Mouse (Mus musculus) ES-E14 (cell line): ENCODE measurements at regions not wholly inside any gene's neighbourhood (a gene's known extent, or its start where the extent isn't known, plus 50 kb on each side); places are given as distances from the start of the nearest gene placed in this dataset.

Experiments
- DNase-seq: peaks from one replicate; pipeline ENCODE4 v3.0.0-alpha.2; 2013; ENCODE audit warnings: low read depth, low spot score
- H3K27ac ChIP-seq: 2 replicates; pipeline ENCODE4 v1.5.1; 2012; ENCODE audit warnings: low read depth, mild to moderate bottlenecking, low read length, moderate library complexity, mixed read lengths; ENCODE audit not compliant: poor library complexity, insufficient read depth, severe bottlenecking
- H3K36me3 ChIP-seq: 2 replicates; pipeline ENCODE4 v1.6.1; 2012; ENCODE audit warnings: mild to moderate bottlenecking, low read length, moderate library complexity, mixed read lengths; ENCODE audit not compliant: control insufficient read depth, poor library complexity, insufficient read depth, severe bottlenecking
- H3K4me1 ChIP-seq, 2 experiments: fragments of 150-350 bp in 1 of 2; sonication (generic) in 1 of 2; 2 replicates each; pipeline ENCODE4 v1.6.1; 2012; ENCODE audit warnings: low read length in 2 of 2, mild to moderate bottlenecking in 1 of 2, mixed read lengths in 1 of 2; ENCODE audit not compliant: control insufficient read depth in 2 of 2, insufficient read depth in 2 of 2, poor library complexity in 1 of 2
- H3K4me3 ChIP-seq, 2 experiments: fragments of 150-350 bp in 1 of 2; sonication (generic) in 1 of 2; 2 replicates each; pipeline ENCODE4 v1.5.1; 2012; ENCODE audit warnings: low read length in 2 of 2, low read depth in 1 of 2, mild to moderate bottlenecking in 1 of 2, mixed read lengths in 1 of 2; ENCODE audit not compliant: insufficient read depth in 1 of 2, poor library complexity in 1 of 2, severe bottlenecking in 1 of 2
- H3K9ac ChIP-seq: 2 replicates; pipeline ENCODE4 v1.6.1; 2012; ENCODE audit warnings: low read depth, mild to moderate bottlenecking, low read length, mixed read lengths; ENCODE audit not compliant: poor library complexity, insufficient read depth, severe bottlenecking
- H3K9me3 ChIP-seq: fragments of 150-350 bp; sonication (generic); 2 replicates; pipeline ENCODE4 v1.6.1; 2012; ENCODE audit warnings: low read depth, mild to moderate bottlenecking, low read length; ENCODE audit not compliant: control insufficient read depth, insufficient read depth
- CHD2 ChIP-seq: IDR thresholded peaks from 2 replicates; pipeline ENCODE4 v1.6.1; 2014; ENCODE audit warnings: mild to moderate bottlenecking, low read depth, low read length, inconsistent platforms
- HCFC1 ChIP-seq: IDR thresholded peaks from 2 replicates; pipeline ENCODE4 v1.6.1; 2012; ENCODE audit warnings: low read length, inconsistent platforms, borderline replicate concordance; ENCODE audit not compliant: insufficient read depth
- MAFK ChIP-seq: IDR thresholded peaks from 2 replicates; pipeline ENCODE4 v1.6.1; 2014; ENCODE audit warnings: mild to moderate bottlenecking, low read depth, low read length, inconsistent platforms; ENCODE audit not compliant: insufficient read depth
- ZC3H11A ChIP-seq: IDR thresholded peaks from 2 replicates; pipeline ENCODE4 v1.6.1; 2012; ENCODE audit warnings: low read depth, mild to moderate bottlenecking, inconsistent platforms, low read length, borderline replicate concordance
- ZNF384 ChIP-seq: IDR thresholded peaks from 2 replicates; pipeline ENCODE4 v1.6.1; 2012; ENCODE audit warnings: low read depth, low read length, inconsistent platforms
- in situ Hi-C, 2 experiments: fragments of 600-800 bp; cut with MboI; formaldehyde crosslinking; loops; one replicate each; pipeline ENCODE4 v1.15.1; 2025; ENCODE audit warnings: low sequenced_read_pairs in 2 of 2, inconsistent platforms in 1 of 2; ENCODE audit not compliant: unreplicated experiment in 2 of 2

DNA sequence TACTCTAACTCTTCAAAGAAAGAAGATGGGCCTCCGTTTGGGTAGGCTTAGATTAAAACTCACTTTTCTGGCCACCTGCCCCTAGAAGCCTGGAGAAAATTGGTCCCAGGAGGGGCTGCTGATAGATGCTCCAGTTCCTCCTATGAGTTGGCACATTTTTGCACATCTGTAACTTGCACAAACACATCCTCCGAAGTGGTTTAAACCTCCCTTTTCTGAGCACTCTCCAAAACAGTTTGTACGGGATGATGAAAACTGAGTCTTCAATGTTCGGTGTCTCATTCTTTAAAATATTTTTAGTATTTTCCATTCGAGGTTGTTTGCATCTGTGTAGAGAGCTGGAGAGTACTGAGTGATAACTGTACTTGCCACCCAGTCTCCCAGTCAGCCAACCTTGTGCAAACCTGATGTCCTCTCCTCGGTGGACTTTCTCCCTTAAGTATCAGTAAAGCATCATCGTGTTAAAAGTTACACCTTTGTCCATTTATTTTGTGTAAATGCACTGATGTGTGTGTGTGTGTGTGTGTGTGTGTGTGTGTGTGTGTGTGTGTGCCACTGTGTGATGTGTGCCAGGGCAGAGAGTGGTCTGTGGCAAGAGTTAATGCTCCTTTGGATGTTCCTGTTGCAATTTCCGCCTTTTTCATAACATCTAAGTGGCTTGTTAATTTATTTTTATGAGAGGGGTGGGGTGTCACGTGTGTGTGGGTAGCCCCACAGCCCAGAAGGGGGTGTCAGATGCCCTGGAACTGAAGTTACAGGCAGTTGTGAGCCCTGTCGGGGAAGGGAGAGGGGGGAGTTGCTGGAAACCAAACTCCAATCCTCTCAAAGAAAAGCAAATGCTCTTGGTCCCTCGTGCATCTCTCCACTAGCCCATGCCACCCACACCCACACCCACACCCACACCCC is 51.8 kb upstream of the Hnrnpa3 start:
- TF ChIP-seq HCFC1: no peak
- no peak overlapping the region for H3K9ac ChIP-seq
- H3K4me3 ChIP-seq: no peak overlapping the region
- peaks cover 0 to 2% of the 10 kb centered on the region in 2 experiments; a peak in 1 of 4 replicates for H3K4me1 ChIP-seq
- no peak overlapping the region for H3K27ac ChIP-seq
- no peaks in the 10 kb centered on the region for H3K9me3 ChIP-seq
- in situ Hi-C loops: loop anchor here (10.0 to 25.0 kb wide), 3 partner anchors 178 to 455 kb away; no protein-coding TSS in a partner anchor
- DNase-seq: no peak
- no peaks in the 10 kb centered on the region for H3K36me3 ChIP-seq

DNA sequence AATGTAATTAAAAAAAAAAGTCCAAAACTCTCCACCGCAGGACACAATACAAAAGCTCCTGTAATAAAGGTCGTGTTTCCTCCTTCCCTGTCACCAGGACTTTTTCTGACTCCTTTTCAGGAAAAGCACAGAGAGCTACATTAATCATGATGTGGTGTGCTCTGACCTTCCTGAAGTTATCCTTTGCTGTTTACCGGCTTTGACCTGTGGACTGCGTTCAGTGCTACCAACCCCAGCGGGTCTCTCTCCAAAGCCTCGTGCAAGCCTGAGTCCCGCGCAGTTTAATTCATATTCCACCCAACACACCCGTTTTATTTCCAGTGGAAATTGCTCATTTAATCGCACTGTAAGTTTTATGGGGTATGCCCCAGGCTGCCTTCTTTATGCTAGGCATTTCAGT is 51.1 kb upstream of the Hnrnpa3 start:
- DNase-seq: no peak
- no peak overlapping the region for H3K9ac ChIP-seq
- no peak for TF ChIP-seq HCFC1
- no peak for TF ChIP-seq ZNF384
- no peak for TF ChIP-seq ZC3H11A
- TF ChIP-seq CHD2: no peak
- no peak for TF ChIP-seq MAFK
- H3K9me3 ChIP-seq: no peaks in the 10 kb centered on the region
- H3K36me3 ChIP-seq: no peaks in the 10 kb centered on the region
- H3K4me1 ChIP-seq: peaks cover 0 to 6% of the 10 kb centered on the region in 2 experiments; a peak in 3 of 4 replicates
- no peak overlapping the region; a peak in 1 of 4 replicates for H3K4me3 ChIP-seq
- in situ Hi-C loops: loop anchor here (10.0 to 25.0 kb wide), 3 partner anchors 177 to 454 kb away; no protein-coding TSS in a partner anchor
- H3K27ac ChIP-seq: no peak overlapping the region

DNA sequence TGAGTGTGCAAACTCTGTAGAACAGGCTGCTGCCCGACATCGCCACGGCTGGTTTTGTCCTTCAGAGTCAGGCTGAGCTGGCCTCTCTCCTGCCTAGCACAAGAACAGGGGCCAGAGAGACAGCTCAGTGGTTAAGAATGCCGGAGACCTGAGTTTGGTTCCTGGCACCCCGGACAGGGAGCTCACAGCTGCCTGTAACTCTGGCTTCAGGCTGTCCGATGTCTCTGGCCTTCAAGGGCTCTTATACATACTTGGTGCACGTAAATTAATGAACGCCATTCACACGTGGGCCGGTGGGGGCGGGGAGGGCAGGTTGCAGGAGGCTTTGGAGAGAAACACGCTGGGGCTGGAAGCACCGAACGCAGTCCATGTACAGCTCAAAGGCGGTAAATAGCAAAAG is 50.6 kb upstream of the Hnrnpa3 start:
- peak overlapping the region in 1 of 2 experiments; percentile 22; a peak in 1 of 4 replicates for H3K4me3 ChIP-seq
- no peak for DNase-seq
- no peak overlapping the region for H3K27ac ChIP-seq
- TF ChIP-seq MAFK (no peak), ZC3H11A (no peak), CHD2 (no peak), HCFC1 (no peak), ZNF384 (no peak)
- in situ Hi-C loops: loop anchor here (10.0 to 25.0 kb wide), 3 partner anchors 176 to 454 kb away; no protein-coding TSS in a partner anchor
- H3K4me1 ChIP-seq: peaks cover 2 to 6% of the 10 kb centered on the region in 2 experiments
- no peak overlapping the region for H3K9ac ChIP-seq
- H3K36me3 ChIP-seq: no peaks in the 10 kb centered on the region
- no peaks in the 10 kb centered on the region for H3K9me3 ChIP-seq

DNA sequence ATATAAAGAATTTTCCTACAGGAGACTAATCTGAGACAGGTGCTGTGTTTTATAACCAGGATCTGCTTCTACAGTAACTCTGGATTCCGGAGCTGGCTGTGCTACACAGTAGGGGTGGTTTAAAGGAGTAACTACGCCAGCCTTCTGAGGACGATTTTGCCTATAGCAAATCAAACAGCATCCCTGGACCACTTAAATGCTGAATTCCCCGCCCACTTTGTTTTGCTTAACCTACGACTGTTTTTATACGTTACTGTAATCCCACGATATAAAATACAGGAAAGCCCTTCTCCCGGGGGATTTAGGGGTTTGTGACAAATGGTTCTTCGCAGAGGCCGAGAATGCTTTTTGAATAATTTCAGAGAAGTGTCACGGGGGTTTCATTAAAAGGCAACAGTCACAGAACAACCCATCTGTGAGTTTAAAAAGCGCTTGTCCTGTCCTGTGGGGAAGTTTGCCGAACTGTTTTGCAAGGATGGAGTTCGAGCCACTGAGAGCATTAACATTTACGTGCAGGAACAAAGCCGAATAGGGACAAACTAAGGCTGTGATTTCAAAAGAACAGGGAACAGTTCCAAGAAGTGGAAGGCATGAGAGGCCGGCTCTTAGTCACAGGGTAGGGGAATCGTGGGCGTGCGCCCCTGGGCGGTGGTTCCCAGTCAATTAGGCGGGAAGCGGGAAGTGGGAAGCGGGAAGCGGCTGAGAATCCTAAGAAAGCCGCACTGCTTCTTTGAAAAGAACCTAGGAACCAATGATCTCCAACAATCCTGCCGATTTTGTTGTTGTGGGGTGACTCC is 49.7 kb upstream of the Hnrnpa3 start:
- H3K4me3 ChIP-seq: peak overlapping the region; percentile 15 to 49
- H3K27ac ChIP-seq: no peak overlapping the region
- DNase-seq: no peak
- H3K36me3 ChIP-seq: no peaks in the 10 kb centered on the region
- in situ Hi-C loops: loop anchor here (10.0 to 25.0 kb wide), 3 partner anchors 175 to 453 kb away; no protein-coding TSS in a partner anchor
- TF ChIP-seq CHD2 (no peak), HCFC1 (no peak), ZC3H11A (no peak), ZNF384 (no peak), MAFK (no peak)
- peaks cover 4 to 5% of the 10 kb centered on the region in 2 experiments for H3K4me1 ChIP-seq
- H3K9me3 ChIP-seq: no peaks in the 10 kb centered on the region
- peak overlapping the region; percentile 60 for H3K9ac ChIP-seq
